In the genomic region with DNA sequence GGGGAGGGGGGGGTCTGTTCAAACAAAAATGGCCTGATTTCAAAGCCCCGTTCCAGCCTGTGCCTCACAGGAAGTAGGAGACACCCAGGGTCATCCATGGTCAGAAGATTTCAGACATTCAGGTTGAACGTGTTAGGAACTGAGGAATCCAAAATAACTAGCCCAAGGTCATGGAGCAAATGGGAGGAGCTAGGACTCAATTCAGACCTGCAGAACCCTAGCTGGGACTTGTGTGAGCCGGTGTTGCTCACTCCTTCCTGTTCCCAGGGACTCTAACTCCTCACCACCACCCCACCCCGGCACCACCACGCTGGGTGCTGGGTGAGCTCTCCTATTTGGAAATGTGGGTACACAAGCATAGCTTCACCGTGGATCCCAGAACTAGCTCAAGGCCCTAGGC, we compare ENCODE assay signal across 19 mouse cellular contexts. TPM values are rescaled to one million over a fixed set of nuclear protein-coding genes. Genes with fewer than 3 reads are reported as not detected.
A peak's percentile ranks its signal among the peaks of the same experiment; 100 is the strongest.
DNase-seq lines count a peak whose midpoint lies in the region; ATAC-seq and TF ChIP-seq lines count a peak whose summit lies in the region.
"Had no signal": no experiment of that assay in that cellular context is flagged by ENCODE, and none has a peak within 500 bp of the region (broad histone marks: within the 10 kb centered on the region; RNA-seq: fewer than 3 reads in every experiment).

No protein-coding gene starts in this region.

- TF ChIP-seq EP300 in stomach, postnatal 0 days (optimal IDR thresholded peaks at IDR 0.05): no peak

- DNase-seq in heart, postnatal 14 days: no peak
- DNase-seq in testis, postnatal 14 days (ENCODE audit: low spot score): no peak
- DNase-seq in embryonic facial prominence, embryonic 10.5 days (ENCODE audit: low spot score): no peak
- DNase-seq in stomach, postnatal 0 days (ENCODE audit: low spot score): no peak
- no peak for DNase-seq in retina, postnatal 1 day
- no peak for DNase-seq in left cerebral cortex, adult 11 months (ENCODE audit: low spot score)
- DNase-seq: kidney, adult 11 months; right cerebral cortex, postnatal 14 days had no signal

- intact Hi-C loops in heart, postnatal 14 days (cut with DNase I): no loop called here

- H3K4me1 ChIP-seq in heart, embryonic 13.5 days: peaks cover 48% of the 10 kb centered on the region
- peaks cover 25% of the 10 kb centered on the region for H3K4me1 ChIP-seq in testis, adult 2 months (ENCODE audit: control insufficient read depth, insufficient read depth, low read length)
- peaks cover 69% of the 10 kb centered on the region for H3K4me1 ChIP-seq in embryonic facial prominence, embryonic 10.5 days
- peaks cover 5% of the 10 kb centered on the region; the same call in 1 of the 2 replicates for H3K4me1 ChIP-seq in stomach, postnatal 0 days (replicated peaks; ENCODE audit: control insufficient read depth, insufficient read depth)

- no peaks in the 10 kb centered on the region for H3K9me3 ChIP-seq in heart, embryonic 13.5 days
- no peaks in the 10 kb centered on the region for H3K9me3 ChIP-seq in embryonic facial prominence, embryonic 10.5 days
- H3K9me3 ChIP-seq in stomach, postnatal 0 days (ENCODE audit: control insufficient read depth, low read length): no peaks in the 10 kb centered on the region
- H3K9me3 ChIP-seq: forebrain, embryonic 15.5 days; midbrain, embryonic 13.5 days had no signal

- whole genome bisulfite sequencing in heart, embryonic 13.5 days: 53% methylated on average over 6 of the region's 6 CpGs
- 41% methylated on average over 6 of the region's 6 CpGs for WGBS in embryonic facial prominence, embryonic 10.5 days
- WGBS in stomach, postnatal 0 days: 42% methylated on average over 6 of the region's 6 CpGs

- H3K27ac ChIP-seq in heart, embryonic 13.5 days (replicated peaks): no peak overlapping the region
- 0 out of 2 replicates have a peak overlapping the region, but pooled peaks have one; percentile 33 for H3K27ac ChIP-seq in testis, adult 2 months (ENCODE audit: control insufficient read depth, insufficient read depth, low read depth, low read length)
- peak overlapping the region; percentile 75 for H3K27ac ChIP-seq in embryonic facial prominence, embryonic 10.5 days (replicated peaks)
- H3K27ac ChIP-seq in stomach, postnatal 0 days (replicated peaks): 0 out of 2 replicates have a peak overlapping the region, but pooled peaks have one; percentile 35
- H3K27ac ChIP-seq: forebrain, embryonic 15.5 days; midbrain, embryonic 13.5 days had no signal

- peak overlapping the region; percentile 8 for H3K9ac ChIP-seq in heart, embryonic 13.5 days
- no peak overlapping the region for H3K9ac ChIP-seq in stomach, postnatal 0 days (ENCODE audit: low read length)
- H3K9ac ChIP-seq: forebrain, embryonic 15.5 days; midbrain, embryonic 13.5 days had no signal

- H3K4me3 ChIP-seq in heart, embryonic 13.5 days: no peak overlapping the region
- no peak overlapping the region for H3K4me3 ChIP-seq in testis, adult 2 months (ENCODE audit: control insufficient read depth, low read depth, low read length)
- H3K4me3 ChIP-seq in embryonic facial prominence, embryonic 10.5 days: no peak overlapping the region
- H3K4me3 ChIP-seq in stomach, postnatal 0 days (ENCODE audit: low read depth, low read length): no peak overlapping the region
- H3K4me3 ChIP-seq: forebrain, embryonic 15.5 days; midbrain, embryonic 13.5 days had no signal

- no peak overlapping the region for H3K4me2 ChIP-seq in heart, embryonic 13.5 days
- no peak overlapping the region for H3K4me2 ChIP-seq in stomach, postnatal 0 days (replicated peaks; ENCODE audit: low read depth)
- H3K4me2 ChIP-seq: forebrain, embryonic 15.5 days; midbrain, embryonic 13.5 days had no signal

- TF ChIP-seq CTCF in testis, adult 2 months (IDR thresholded peaks at IDR 0.05; ENCODE audit: control insufficient read depth, insufficient read depth, insufficient replicate concordance, low read depth, low read length): no peak
- TF ChIP-seq CTCF in stomach, postnatal 0 days (IDR thresholded peaks at IDR 0.05; ENCODE audit: low read depth): no peak

- no peaks in the 10 kb centered on the region for H3K36me3 ChIP-seq in heart, embryonic 13.5 days
- H3K36me3 ChIP-seq in testis, adult 2 months (ENCODE audit: control insufficient read depth, insufficient read depth, low read length): no peaks in the 10 kb centered on the region
- H3K36me3 ChIP-seq in embryonic facial prominence, embryonic 10.5 days (replicated peaks): no peaks in the 10 kb centered on the region
- H3K36me3 ChIP-seq in stomach, postnatal 0 days (ENCODE audit: control insufficient read depth, insufficient read depth, low read length): no peaks in the 10 kb centered on the region
- H3K36me3 ChIP-seq: forebrain, embryonic 15.5 days; midbrain, embryonic 13.5 days had no signal

- no peaks in the 10 kb centered on the region for H3K27me3 ChIP-seq in heart, embryonic 13.5 days (replicated peaks)
- no peaks in the 10 kb centered on the region for H3K27me3 ChIP-seq in testis, adult 2 months (ENCODE audit: control insufficient read depth, insufficient read depth, low read length)
- H3K27me3 ChIP-seq in embryonic facial prominence, embryonic 10.5 days (replicated peaks; ENCODE audit: low read depth, poor library complexity, severe bottlenecking): no peaks in the 10 kb centered on the region
- no peaks in the 10 kb centered on the region for H3K27me3 ChIP-seq in stomach, postnatal 0 days (ENCODE audit: control insufficient read depth, insufficient read depth, low read length)
- H3K27me3 ChIP-seq: forebrain, embryonic 15.5 days; midbrain, embryonic 13.5 days had no signal

- ATAC-seq in heart, embryonic 13.5 days (ENCODE audit: extremely low read depth, insufficient number of reproducible peaks, low FRiP score, low TSS enrichment): no peak
- ATAC-seq in stomach, postnatal 0 days (ENCODE audit: low FRiP score, low TSS enrichment): no peak
- ATAC-seq: CD4-positive, CD25-positive, alpha-beta regulatory T cell, adult 4 months; forebrain, embryonic 15.5 days; lung, postnatal 0 days; midbrain, embryonic 13.5 days had no signal

- no peak for TF ChIP-seq POLR2A in testis, adult 2 months (IDR thresholded peaks at IDR 0.05; ENCODE audit: control insufficient read depth, low read depth, low read length)

RNA-seq across cellular contexts. Expression of gene Ppp1r9b, which starts 3.5 kb away (rescaled TPM):
- 6.5 and 6.8 TPM in 2 replicates for polyA plus RNA-seq in heart, embryonic 13.5 days (2015; fragmentation: Nextera tagmentation; extraction: Ambion mirVana)
- total RNA-seq in heart, postnatal 14 days (2021): 10 to 100 TPM; 50.5 to 52.1 TPM
- 14.6 and 15.0 TPM in 2 replicates for polyA plus RNA-seq in testis, adult 2 months (2012; rRNA removed)
- 8.3 and 9.4 TPM in 2 replicates for polyA plus RNA-seq in embryonic facial prominence, embryonic 10.5 days (2016; fragmentation: Nextera tagmentation; extraction: Ambion mirVana)
- polyA plus RNA-seq in stomach, postnatal 0 days (2015; fragmentation: Nextera tagmentation; extraction: Ambion mirVana): 4.9 and 5.4 TPM in 2 replicates

RNA-seq across cellular contexts. Expression of gene Sgca, which starts 11.2 kb away (rescaled TPM):
- 27.0 and 29.2 TPM in 2 replicates for polyA plus RNA-seq in heart, embryonic 13.5 days (2015; fragmentation: Nextera tagmentation; extraction: Ambion mirVana)
- 100 to 1,000 TPM; 135 to 139 TPM for total RNA-seq in heart, postnatal 14 days (2021)
- 27.5 and 33.7 TPM in 2 replicates for polyA plus RNA-seq in testis, adult 2 months (2012; rRNA removed)
- polyA plus RNA-seq in embryonic facial prominence, embryonic 10.5 days (2016; fragmentation: Nextera tagmentation; extraction: Ambion mirVana): 0.17 TPM in 1 of 2 replicates, not detected in the other
- polyA plus RNA-seq in stomach, postnatal 0 days (2015; fragmentation: Nextera tagmentation; extraction: Ambion mirVana): 0.47 and 0.80 TPM in 2 replicates
- total RNA-seq: hematopoietic stem cell, adult 5-6 weeks; neutrophil, adult 5-6 weeks had no signal
- polyA plus RNA-seq: CD4-positive, CD25-positive, alpha-beta regulatory T cell, adult 4 months; forebrain, embryonic 15.5 days had no signal

RNA-seq across cellular contexts. Expression of gene Hils1, which starts 19.9 kb away (rescaled TPM):
- 0.23 TPM in 1 of 2 replicates, not detected in the other for polyA plus RNA-seq in heart, embryonic 13.5 days (2015; fragmentation: Nextera tagmentation; extraction: Ambion mirVana)
- not detected for total RNA-seq in heart, postnatal 14 days (2021)
- polyA plus RNA-seq in testis, adult 2 months (2012; rRNA removed): 1,028 and 1,102 TPM in 2 replicates
- polyA plus RNA-seq in embryonic facial prominence, embryonic 10.5 days (2016; fragmentation: Nextera tagmentation; extraction: Ambion mirVana): not detected in 2 replicates
- not detected in 2 replicates for polyA plus RNA-seq in stomach, postnatal 0 days (2015; fragmentation: Nextera tagmentation; extraction: Ambion mirVana)
- total RNA-seq: gastrocnemius, postnatal 4 days; hematopoietic stem cell, adult 5-6 weeks; neutrophil, adult 5-6 weeks had no signal
- polyA plus RNA-seq: CD4-positive, CD25-positive, alpha-beta regulatory T cell, adult 4 months; forebrain, embryonic 15.5 days; large intestine, adult 2 months; limb, embryonic 11.5 days; lung, postnatal 0 days; midbrain, embryonic 13.5 days had no signal

RNA-seq across cellular contexts. Expression of gene Samd14, which starts 22.3 kb away (rescaled TPM):
- polyA plus RNA-seq in heart, embryonic 13.5 days (2015; fragmentation: Nextera tagmentation; extraction: Ambion mirVana): 11.6 and 11.7 TPM in 2 replicates
- total RNA-seq in heart, postnatal 14 days (2021): 1 to 10 TPM; 2.2 TPM
- 0.67 and 0.75 TPM in 2 replicates for polyA plus RNA-seq in testis, adult 2 months (2012; rRNA removed)
- polyA plus RNA-seq in embryonic facial prominence, embryonic 10.5 days (2016; fragmentation: Nextera tagmentation; extraction: Ambion mirVana): 35.5 and 42.5 TPM in 2 replicates
- polyA plus RNA-seq in stomach, postnatal 0 days (2015; fragmentation: Nextera tagmentation; extraction: Ambion mirVana): 6.7 and 7.2 TPM in 2 replicates

RNA-seq across cellular contexts. Expression of gene Col1a1, which starts 51.3 kb away (rescaled TPM):
- 415 and 595 TPM in 2 replicates for polyA plus RNA-seq in heart, embryonic 13.5 days (2015; fragmentation: Nextera tagmentation; extraction: Ambion mirVana)
- 100 to 1,000 TPM; 475 to 551 TPM for total RNA-seq in heart, postnatal 14 days (2021)
- 14.3 and 18.0 TPM in 2 replicates for polyA plus RNA-seq in testis, adult 2 months (2012; rRNA removed)
- polyA plus RNA-seq in embryonic facial prominence, embryonic 10.5 days (2016; fragmentation: Nextera tagmentation; extraction: Ambion mirVana): 61.5 and 88.8 TPM in 2 replicates
- polyA plus RNA-seq in stomach, postnatal 0 days (2015; fragmentation: Nextera tagmentation; extraction: Ambion mirVana): 816 and 869 TPM in 2 replicates
- total RNA-seq: hematopoietic stem cell, adult 5-6 weeks; neutrophil, adult 5-6 weeks had no signal

Comparison
In these comparisons a context has a peak if more than half of its experiments do, and no peak if none do; other contexts are left out.
1. RNA of gene Sgca, which starts 11.2 kb away (polyA plus RNA-seq): 27.5 to 33.7 TPM in testis, adult 2 months and 27.0 to 29.2 TPM in heart, embryonic 13.5 days; 0.47 to 0.80 TPM in stomach, postnatal 0 days and 0.17 TPM in embryonic facial prominence, embryonic 10.5 days; every median in the first group is over 10 times any median in the second.
2. RNA of gene Hils1, which starts 19.9 kb away (polyA plus RNA-seq): 1,028 to 1,102 TPM in testis, adult 2 months; 0.23 TPM in heart, embryonic 13.5 days, not detected in embryonic facial prominence, embryonic 10.5 days and not detected in stomach, postnatal 0 days; every median in the first group is over 100 times any median in the second.